Mouse (Mus musculus) limb, embryonic 15.5 days (tissue): Measurements from ENCODE around the gene Fbxl13. TPM values are rescaled to one million over a fixed set of nuclear protein-coding genes. Genes with fewer than 3 reads are reported as not detected.
A peak's percentile ranks its signal among the peaks of the same experiment; 100 is the strongest.
"Not testable (repeated sequence)": the region's sequence is repeated elsewhere in the genome, so short reads cannot be mapped to it uniquely, and the experiment has no call there.

ENCODE experiments used
- ATAC-seq: fragments of 200-750 bp; cut with Nextera tagmentation; 2 replicates; pipeline ENCODE4 v1.8.0; 2017; ENCODE audit warnings: low read depth, moderate TSS enrichment; ENCODE audit not compliant: insufficient number of reproducible peaks, low FRiP score, low TSS enrichment
- H3K27ac ChIP-seq: fragments of 300-500 bp; sonication (generic); 2 replicates; pipeline ENCODE4 v1.5.1; 2015; ENCODE audit warnings: moderate library complexity, mild to moderate bottlenecking, inconsistent platforms
- H3K27me3 ChIP-seq: fragments of 300-500 bp; sonication (generic); 2 replicates; pipeline ENCODE4 v1.6.1; 2015; ENCODE audit warnings: inconsistent platforms
- H3K36me3 ChIP-seq: fragments of 300-500 bp; sonication (generic); 2 replicates; pipeline ENCODE4 v1.6.1; 2015; ENCODE audit warnings: inconsistent platforms
- H3K4me1 ChIP-seq: fragments of 300-500 bp; sonication (generic); 2 replicates; pipeline ENCODE4 v1.6.1; 2015; ENCODE audit warnings: inconsistent platforms
- H3K4me2 ChIP-seq: fragments of 300-500 bp; sonication (generic); 2 replicates; pipeline ENCODE4 v1.6.1; 2015; ENCODE audit warnings: mild to moderate bottlenecking, inconsistent platforms
- H3K4me3 ChIP-seq: fragments of 300-500 bp; sonication (generic); 2 replicates; pipeline ENCODE4 v1.5.1; 2015; ENCODE audit warnings: mild to moderate bottlenecking, inconsistent platforms
- H3K9ac ChIP-seq: fragments of 300-500 bp; sonication (generic); 2 replicates; pipeline ENCODE4 v1.6.1; 2015; ENCODE audit warnings: inconsistent platforms
- H3K9me3 ChIP-seq: fragments of 300-500 bp; sonication (generic); 2 replicates; pipeline ENCODE4 v1.6.1; 2016; ENCODE audit warnings: inconsistent platforms
- WGBS: fragments of 180-500 bp; shearing (Covaris S2); methylation state at CpG from one replicate; pipeline ENCODE4 v1.1.7; 2015; 5-methylcytosine and 5-hydroxymethylcytosine counted together
- polyA plus RNA-seq: library from polyadenylated mRNA; unstranded; fragments of >200 nt; fragmentation: Nextera tagmentation; extraction: Ambion mirVana; gene quantifications from 2 replicates; pipeline ENCODE4 v1.2.1, GENCODE M21; 2015

The Fbxl13 gene
- polyA plus RNA-seq, 1 experiment from 2014 or later = not detected

GRCm38 (mm10) chr5:21650736-21651135 is 5.3 kb upstream of the Fbxl13 start:
- peaks cover 15% of the 10 kb centered on the region for H3K4me1 ChIP-seq
- H3K27ac ChIP-seq = no peak overlapping the region
- no peaks in the 10 kb centered on the region for H3K9me3 ChIP-seq
- H3K9ac ChIP-seq = no peak overlapping the region
- no peak for ATAC-seq
- peaks cover 56% of the 10 kb centered on the region for H3K36me3 ChIP-seq
- no peak overlapping the region for H3K4me2 ChIP-seq
- no peak overlapping the region for H3K4me3 ChIP-seq
- 72% methylated on average over 2 of the region's 2 CpGs for WGBS
- H3K27me3 ChIP-seq = no peaks in the 10 kb centered on the region

GRCm38 (mm10) chr5:21646133-21646491 is 678 bp upstream of the Fbxl13 start:
- Histone ChIP-seq H3K9me3 (no peaks in the 10 kb centered on the region), H3K27ac (peak overlapping the region; percentile 86), H3K4me1 (peaks cover 22% of the 10 kb centered on the region), H3K36me3 (peaks cover 29% of the 10 kb centered on the region), H3K4me2 (peak overlapping the region; percentile 75), H3K9ac (peak overlapping the region; percentile 69), H3K27me3 (peaks cover 4% of the 10 kb centered on the region; the same call in 1 of the 2 replicates), H3K4me3 (peak overlapping the region; percentile 80)
- WGBS = under 1% methylated on average over 25 of the region's 25 CpGs
- ATAC-seq = peak; percentile 35

- H3K9ac ChIP-seq = no peak overlapping the region
- ATAC-seq = no peak
Measured at GRCm38 (mm10) chr5:21644891-21645438, 469 bp downstream of the Fbxl13 start.

GRCm38 (mm10) chr5:21643606-21644005 is 1.8 kb downstream of the Fbxl13 start:
- Histone ChIP-seq H3K9me3 (no peaks in the 10 kb centered on the region), H3K4me3 (no peak overlapping the region), H3K27me3 (peaks cover 4% of the 10 kb centered on the region; the same call in 1 of the 2 replicates), H3K27ac (no peak overlapping the region), H3K36me3 (peaks cover 5% of the 10 kb centered on the region), H3K4me1 (peaks cover 25% of the 10 kb centered on the region), H3K4me2 (no peak overlapping the region), H3K9ac (no peak overlapping the region)
- ATAC-seq = no peak
- 17% methylated on average over 1 of the region's 1 CpGs for WGBS

More at GRCm38 (mm10) chr5:21644891-21645438, 469 bp downstream of the Fbxl13 start:
- Histone ChIP-seq H3K4me3 (peak overlapping the region; percentile 80), H3K4me1 (peaks cover 22% of the 10 kb centered on the region), H3K9me3 (no peaks in the 10 kb centered on the region), H3K27ac (0 out of 2 replicates have a peak overlapping the region, but pooled peaks have one; percentile 33), H3K27me3 (peaks cover 4% of the 10 kb centered on the region; the same call in 1 of the 2 replicates), H3K4me2 (peak overlapping the region; percentile 75), H3K36me3 (peaks cover 19% of the 10 kb centered on the region)
- WGBS = 8% methylated on average over 14 of the region's 14 CpGs

- Histone ChIP-seq H3K9ac (no peak overlapping the region), H3K27me3 (peaks cover 4% of the 10 kb centered on the region; the same call in 1 of the 2 replicates), H3K27ac (no peak overlapping the region), H3K9me3 (no peaks in the 10 kb centered on the region), H3K4me1 (peaks cover 13% of the 10 kb centered on the region), H3K4me3 (no peak overlapping the region), H3K4me2 (no peak overlapping the region), H3K36me3 (no peaks in the 10 kb centered on the region)
- WGBS = 8% methylated on average over 1 of the region's 1 CpGs
- no peak for ATAC-seq
Measured at GRCm38 (mm10) chr5:21640961-21641360, 4.5 kb downstream of the Fbxl13 start.

GRCm38 (mm10) chr5:21625916-21626315 is 19.5 kb downstream of the Fbxl13 start:
- Histone ChIP-seq H3K27me3 (no peaks in the 10 kb centered on the region), H3K27ac (no peak overlapping the region), H3K4me2 (no peak overlapping the region), H3K36me3 (no peaks in the 10 kb centered on the region), H3K9me3 (no peaks in the 10 kb centered on the region), H3K4me1 (no peaks in the 10 kb centered on the region), H3K4me3 (no peak overlapping the region), H3K9ac (no peak overlapping the region)
- ATAC-seq = no peak

- Histone ChIP-seq H3K27me3 (no peaks in the 10 kb centered on the region), H3K4me3 (no peak overlapping the region), H3K36me3 (no peaks in the 10 kb centered on the region), H3K4me1 (no peaks in the 10 kb centered on the region), H3K9ac (no peak overlapping the region), H3K27ac (no peak overlapping the region), H3K4me2 (no peak overlapping the region), H3K9me3 (no peaks in the 10 kb centered on the region)
- 72% methylated on average over 3 of the region's 3 CpGs for WGBS
- no peak for ATAC-seq
Measured at GRCm38 (mm10) chr5:21616450-21617009, 28.9 kb downstream of the Fbxl13 start.

- H3K4me2 ChIP-seq, H3K27ac ChIP-seq, H3K36me3 ChIP-seq, H3K4me3 ChIP-seq, H3K9ac ChIP-seq, H3K4me1 ChIP-seq, ATAC-seq, H3K9me3 ChIP-seq, H3K27me3 ChIP-seq: not testable (repeated sequence)
- 96% methylated on average over 11 of the region's 11 CpGs for WGBS
Measured at GRCm38 (mm10) chr5:21614299-21614698, 31.1 kb downstream of the Fbxl13 start.

GRCm38 (mm10) chr5:21610996-21611395 is 34.4 kb downstream of the Fbxl13 start:
- H3K36me3 ChIP-seq = no peaks in the 10 kb centered on the region
- WGBS = 63% methylated on average over 3 of the region's 3 CpGs
- no peaks in the 10 kb centered on the region for H3K9me3 ChIP-seq
- no peak overlapping the region for H3K4me3 ChIP-seq
- peaks cover 11% of the 10 kb centered on the region; the same call in 1 of the 2 replicates for H3K4me1 ChIP-seq
- no peak overlapping the region for H3K4me2 ChIP-seq
- H3K27me3 ChIP-seq = no peaks in the 10 kb centered on the region
- no peak overlapping the region for H3K9ac ChIP-seq
- no peak for ATAC-seq
- no peak overlapping the region for H3K27ac ChIP-seq

GRCm38 (mm10) chr5:21608311-21609304 is 36.8 kb downstream of the Fbxl13 start:
- 48% methylated on average over 12 of the region's 12 CpGs for WGBS
- ATAC-seq = 0 out of 2 replicates have a peak, but pooled peaks have one; percentile 23

GRCm38 (mm10) chr5:21605936-21606335 is 39.5 kb downstream of the Fbxl13 start:
- no peak overlapping the region for H3K4me2 ChIP-seq
- H3K4me3 ChIP-seq = no peak overlapping the region
- H3K9ac ChIP-seq = no peak overlapping the region
- ATAC-seq = no peak
- no peaks in the 10 kb centered on the region for H3K27me3 ChIP-seq
- 75% methylated on average over 6 of the region's 6 CpGs for WGBS
- no peaks in the 10 kb centered on the region for H3K9me3 ChIP-seq
- peaks cover 11% of the 10 kb centered on the region; the same call in 1 of the 2 replicates for H3K4me1 ChIP-seq
- H3K27ac ChIP-seq = no peak overlapping the region
- no peaks in the 10 kb centered on the region for H3K36me3 ChIP-seq

More at GRCm38 (mm10) chr5:21608311-21609304, 36.8 kb downstream of the Fbxl13 start:
- peaks cover 11% of the 10 kb centered on the region; the same call in 1 of the 2 replicates for H3K4me1 ChIP-seq
- H3K9ac ChIP-seq = no peak overlapping the region
- H3K27me3 ChIP-seq = no peaks in the 10 kb centered on the region
- H3K36me3 ChIP-seq = no peaks in the 10 kb centered on the region
- peak overlapping the region; percentile 64 for H3K27ac ChIP-seq
- no peaks in the 10 kb centered on the region for H3K9me3 ChIP-seq
- no peak overlapping the region for H3K4me3 ChIP-seq
- H3K4me2 ChIP-seq = no peak overlapping the region

- no peak overlapping the region for H3K27ac ChIP-seq
- WGBS = 89% methylated on average over 4 of the region's 4 CpGs
- no peaks in the 10 kb centered on the region for H3K36me3 ChIP-seq
- H3K9ac ChIP-seq = no peak overlapping the region
- no peak overlapping the region for H3K4me3 ChIP-seq
- no peaks in the 10 kb centered on the region for H3K27me3 ChIP-seq
- H3K4me2 ChIP-seq = no peak overlapping the region
- no peak for ATAC-seq
- no peaks in the 10 kb centered on the region for H3K4me1 ChIP-seq
- no peaks in the 10 kb centered on the region for H3K9me3 ChIP-seq
Measured at GRCm38 (mm10) chr5:21599961-21600360, 45.5 kb downstream of the Fbxl13 start.
